7 mouse cellular contexts compared by ENCODE assay signal in the genomic region with DNA sequence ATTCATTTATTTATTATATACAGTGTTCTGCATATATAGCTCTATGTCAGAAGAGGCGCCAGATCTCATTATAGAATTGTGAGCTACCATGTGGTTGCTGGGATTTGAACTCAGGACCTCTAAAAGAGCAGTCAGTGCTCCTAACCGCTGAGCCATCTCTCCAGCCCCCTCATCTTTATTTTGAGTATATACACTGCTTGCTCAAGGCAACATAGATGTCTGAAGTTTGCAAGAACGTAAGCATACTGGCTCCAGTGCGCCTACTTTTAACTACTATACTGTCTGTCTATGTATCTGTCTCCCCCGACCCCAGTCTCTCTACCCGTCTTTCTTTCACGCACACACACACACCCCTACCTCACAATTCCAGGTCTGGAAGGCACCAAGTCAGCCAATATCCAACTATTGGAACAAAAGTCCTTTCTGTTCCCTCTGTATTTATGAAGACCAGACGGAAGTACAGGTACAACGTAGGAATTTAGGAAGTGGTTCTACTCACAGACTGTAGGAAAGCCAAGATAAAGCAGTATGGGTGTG. TPM values are rescaled to one million over a fixed set of nuclear protein-coding genes. Genes with fewer than 3 reads are reported as not detected.
DNase-seq lines count a peak whose midpoint lies in the region; ATAC-seq and TF ChIP-seq lines count a peak whose summit lies in the region.

No protein-coding gene starts in this region.

- no peak overlapping the region for H3K27ac ChIP-seq in lung, postnatal 0 days (ENCODE audit: low read length)
- H3K27ac ChIP-seq in forebrain, embryonic 16.5 days (ENCODE audit: low read length): no peak overlapping the region
- H3K27ac ChIP-seq in limb, embryonic 15.5 days: no peak overlapping the region
- no peak overlapping the region for H3K27ac ChIP-seq in stomach, embryonic 16.5 days (ENCODE audit: low read length)

- no peak for TF ChIP-seq CTCF in lung, postnatal 0 days (IDR thresholded peaks at IDR 0.05)
- no peak for TF ChIP-seq CTCF in lung, adult 2 months (IDR thresholded peaks at IDR 0.05; ENCODE audit: insufficient read depth, low read length)

- no peak for ATAC-seq in lung, postnatal 0 days
- no peak for ATAC-seq in forebrain, embryonic 16.5 days
- ATAC-seq in limb, embryonic 15.5 days (ENCODE audit: insufficient number of reproducible peaks, low FRiP score, low TSS enrichment, low read depth): no peak
- ATAC-seq in stomach, embryonic 16.5 days (ENCODE audit: insufficient read depth, low FRiP score): no peak

- H3K9ac ChIP-seq in lung, postnatal 0 days (replicated peaks; ENCODE audit: low read depth): no peak overlapping the region
- H3K9ac ChIP-seq in forebrain, embryonic 16.5 days (replicated peaks; ENCODE audit: low read depth, low read length): no peak overlapping the region
- H3K9ac ChIP-seq in limb, embryonic 15.5 days: no peak overlapping the region
- no peak overlapping the region for H3K9ac ChIP-seq in stomach, embryonic 16.5 days (ENCODE audit: low read length)

- H3K4me2 ChIP-seq in lung, postnatal 0 days (replicated peaks; ENCODE audit: low read depth, low read length): peak overlapping the region; percentile 79
- H3K4me2 ChIP-seq in forebrain, embryonic 16.5 days (ENCODE audit: low read length): peak overlapping the region; percentile 78; the same call in 1 of the 2 replicates
- H3K4me2 ChIP-seq in limb, embryonic 15.5 days: peak overlapping the region; percentile 59
- peak overlapping the region; percentile 70 for H3K4me2 ChIP-seq in stomach, embryonic 16.5 days (ENCODE audit: low read depth, low read length)

- intact Hi-C loops in left cerebral cortex, postnatal 14 days (cut with DNase I): no loop called here

- H3K9me3 ChIP-seq in lung, postnatal 0 days (ENCODE audit: low read length): no peaks in the 10 kb centered on the region
- no peaks in the 10 kb centered on the region for H3K9me3 ChIP-seq in forebrain, embryonic 16.5 days (ENCODE audit: control insufficient read depth, low read length)
- H3K9me3 ChIP-seq in limb, embryonic 15.5 days: no peaks in the 10 kb centered on the region
- no peaks in the 10 kb centered on the region for H3K9me3 ChIP-seq in stomach, embryonic 16.5 days (replicated peaks; ENCODE audit: control insufficient read depth, low read length)

- peaks cover 8% of the 10 kb centered on the region for H3K36me3 ChIP-seq in lung, postnatal 0 days (ENCODE audit: insufficient read depth, low read length)
- H3K36me3 ChIP-seq in forebrain, embryonic 16.5 days (ENCODE audit: control insufficient read depth, insufficient read depth): peaks cover 15% of the 10 kb centered on the region
- H3K36me3 ChIP-seq in limb, embryonic 15.5 days: peaks cover 23% of the 10 kb centered on the region
- peaks cover 13% of the 10 kb centered on the region; the same call in 1 of the 2 replicates for H3K36me3 ChIP-seq in stomach, embryonic 16.5 days (ENCODE audit: control insufficient read depth, insufficient read depth, low read length)

- no peak for TF ChIP-seq POLR2A in lung, adult 2 months (IDR thresholded peaks at IDR 0.05; ENCODE audit: borderline replicate concordance, extremely low read depth, low read depth, low read length)

- WGBS in lung, postnatal 0 days: 59% methylated on average over 9 of the region's 9 CpGs
- WGBS in lung, adult 2 months: 57% methylated on average over 9 of the region's 9 CpGs
- 61% methylated on average over 9 of the region's 9 CpGs for WGBS in forebrain, embryonic 16.5 days
- 63% methylated on average over 9 of the region's 9 CpGs for WGBS in limb, embryonic 15.5 days
- 63% methylated on average over 9 of the region's 9 CpGs for WGBS in stomach, embryonic 16.5 days

- H3K27me3 ChIP-seq in lung, postnatal 0 days (replicated peaks; ENCODE audit: insufficient read depth, low read length): no peaks in the 10 kb centered on the region
- H3K27me3 ChIP-seq in forebrain, embryonic 16.5 days (replicated peaks; ENCODE audit: control insufficient read depth, insufficient read depth, low read length): no peaks in the 10 kb centered on the region
- no peaks in the 10 kb centered on the region for H3K27me3 ChIP-seq in limb, embryonic 15.5 days
- H3K27me3 ChIP-seq in stomach, embryonic 16.5 days (ENCODE audit: control insufficient read depth, insufficient read depth, low read length): no peaks in the 10 kb centered on the region

- TF ChIP-seq EP300 in lung, postnatal 0 days (IDR thresholded peaks at IDR 0.05): no peak

- peak overlapping the region; percentile 87 for H3K4me3 ChIP-seq in lung, postnatal 0 days (ENCODE audit: low read depth, low read length)
- H3K4me3 ChIP-seq in lung, adult 2 months (replicated peaks; ENCODE audit: extremely low read depth, low read depth, low read length): no peak overlapping the region
- H3K4me3 ChIP-seq in forebrain, embryonic 16.5 days (replicated peaks; ENCODE audit: low read length): peak overlapping the region; percentile 100; the same call in 1 of the 2 replicates
- H3K4me3 ChIP-seq in limb, embryonic 15.5 days: peak overlapping the region; percentile 100
- H3K4me3 ChIP-seq in stomach, embryonic 16.5 days (replicated peaks; ENCODE audit: low read length): peak overlapping the region; percentile 67

- DNase-seq in lung, postnatal 0 days (ENCODE audit: low spot score): no peak
- DNase-seq in lung, adult 2 months: no peak
- DNase-seq in left cerebral cortex, postnatal 14 days (ENCODE audit: low spot score in 2 of 2): no peak
- DNase-seq in urinary bladder, postnatal 25 days (ENCODE audit: low spot score): no peak

- no peaks in the 10 kb centered on the region for H3K4me1 ChIP-seq in lung, postnatal 0 days (ENCODE audit: insufficient read depth, low read depth, low read length)
- peaks cover 2% of the 10 kb centered on the region for H3K4me1 ChIP-seq in lung, adult 2 months (ENCODE audit: control insufficient read depth, insufficient read depth, low read length)
- H3K4me1 ChIP-seq in forebrain, embryonic 16.5 days (replicated peaks; ENCODE audit: control insufficient read depth, insufficient read depth, low read length): peaks cover 12% of the 10 kb centered on the region
- peaks cover 11% of the 10 kb centered on the region for H3K4me1 ChIP-seq in limb, embryonic 15.5 days
- peaks cover 5% of the 10 kb centered on the region for H3K4me1 ChIP-seq in stomach, embryonic 16.5 days (ENCODE audit: control insufficient read depth, insufficient read depth, low read length)

RNA-seq across cellular contexts. Expression of gene Nkapd1, which starts 0.6 kb away (rescaled TPM):
- polyA plus RNA-seq in lung, postnatal 0 days (2015; fragmentation: Nextera tagmentation; extraction: Ambion mirVana): 25.2 and 26.5 TPM in 2 replicates
- 5.3 and 6.3 TPM in 2 replicates for polyA plus RNA-seq in lung, adult 2 months (2012; rRNA removed)
- polyA plus RNA-seq in forebrain, embryonic 16.5 days (2015; fragmentation: Nextera tagmentation; extraction: Ambion mirVana): 19.7 and 20.6 TPM in 2 replicates
- 17.2 and 22.2 TPM in 2 replicates for polyA plus RNA-seq in limb, embryonic 15.5 days (2015; fragmentation: Nextera tagmentation; extraction: Ambion mirVana)
- 15.5 and 18.2 TPM in 2 replicates for polyA plus RNA-seq in stomach, embryonic 16.5 days (2015; fragmentation: Nextera tagmentation; extraction: Ambion mirVana)
- 10 to 100 TPM; 29.2 to 30.0 TPM for total RNA-seq in left cerebral cortex, postnatal 14 days (2021)

RNA-seq across cellular contexts. Expression of gene Pih1d2, which starts 0.7 kb away (rescaled TPM):
- 14.5 and 16.6 TPM in 2 replicates for polyA plus RNA-seq in lung, postnatal 0 days (2015; fragmentation: Nextera tagmentation; extraction: Ambion mirVana)
- 2.7 and 3.7 TPM in 2 replicates for polyA plus RNA-seq in lung, adult 2 months (2012; rRNA removed)
- polyA plus RNA-seq in forebrain, embryonic 16.5 days (2015; fragmentation: Nextera tagmentation; extraction: Ambion mirVana): 2.7 and 4.1 TPM in 2 replicates
- polyA plus RNA-seq in limb, embryonic 15.5 days (2015; fragmentation: Nextera tagmentation; extraction: Ambion mirVana): 2.6 and 2.8 TPM in 2 replicates
- 3.7 and 3.9 TPM in 2 replicates for polyA plus RNA-seq in stomach, embryonic 16.5 days (2015; fragmentation: Nextera tagmentation; extraction: Ambion mirVana)
- total RNA-seq in left cerebral cortex, postnatal 14 days (2021): 1 to 10 TPM; 2.1 to 3.2 TPM

RNA-seq across cellular contexts. Expression of gene Timm8b, which starts 14.2 kb away (rescaled TPM):
- 185 and 189 TPM in 2 replicates for polyA plus RNA-seq in lung, postnatal 0 days (2015; fragmentation: Nextera tagmentation; extraction: Ambion mirVana)
- polyA plus RNA-seq in lung, adult 2 months (2012; rRNA removed): 80.5 and 90.8 TPM in 2 replicates
- 308 and 327 TPM in 2 replicates for polyA plus RNA-seq in forebrain, embryonic 16.5 days (2015; fragmentation: Nextera tagmentation; extraction: Ambion mirVana)
- polyA plus RNA-seq in limb, embryonic 15.5 days (2015; fragmentation: Nextera tagmentation; extraction: Ambion mirVana): 162 and 189 TPM in 2 replicates
- 204 and 234 TPM in 2 replicates for polyA plus RNA-seq in stomach, embryonic 16.5 days (2015; fragmentation: Nextera tagmentation; extraction: Ambion mirVana)
- 100 to 1,000 TPM; 230 to 244 TPM for total RNA-seq in left cerebral cortex, postnatal 14 days (2021)

RNA-seq across cellular contexts. Expression of gene Sdhd, which starts 14.2 kb away (rescaled TPM):
- polyA plus RNA-seq in lung, postnatal 0 days (2015; fragmentation: Nextera tagmentation; extraction: Ambion mirVana): 235 and 252 TPM in 2 replicates
- polyA plus RNA-seq in lung, adult 2 months (2012; rRNA removed): 91.0 and 114 TPM in 2 replicates
- 205 and 215 TPM in 2 replicates for polyA plus RNA-seq in forebrain, embryonic 16.5 days (2015; fragmentation: Nextera tagmentation; extraction: Ambion mirVana)
- polyA plus RNA-seq in limb, embryonic 15.5 days (2015; fragmentation: Nextera tagmentation; extraction: Ambion mirVana): 234 and 278 TPM in 2 replicates
- 380 and 381 TPM in 2 replicates for polyA plus RNA-seq in stomach, embryonic 16.5 days (2015; fragmentation: Nextera tagmentation; extraction: Ambion mirVana)
- 100 to 1,000 TPM; 124 to 129 TPM for total RNA-seq in left cerebral cortex, postnatal 14 days (2021)

RNA-seq across cellular contexts. Expression of gene Dlat, which starts 41.7 kb away (rescaled TPM):
- 27.2 and 30.0 TPM in 2 replicates for polyA plus RNA-seq in lung, postnatal 0 days (2015; fragmentation: Nextera tagmentation; extraction: Ambion mirVana)
- 13.2 and 20.5 TPM in 2 replicates for polyA plus RNA-seq in lung, adult 2 months (2012; rRNA removed)
- 43.4 and 44.3 TPM in 2 replicates for polyA plus RNA-seq in forebrain, embryonic 16.5 days (2015; fragmentation: Nextera tagmentation; extraction: Ambion mirVana)
- polyA plus RNA-seq in limb, embryonic 15.5 days (2015; fragmentation: Nextera tagmentation; extraction: Ambion mirVana): 47.7 and 51.6 TPM in 2 replicates
- 40.5 and 49.8 TPM in 2 replicates for polyA plus RNA-seq in stomach, embryonic 16.5 days (2015; fragmentation: Nextera tagmentation; extraction: Ambion mirVana)
- 100 to 1,000 TPM; 128 to 134 TPM for total RNA-seq in left cerebral cortex, postnatal 14 days (2021)
